Mouse (Mus musculus): ENCODE results near the gene 1700029I15Rik. TPM values are rescaled to one million over a fixed set of nuclear protein-coding genes. Genes with fewer than 3 reads are reported as not detected.

1700029I15Rik gene
- polyA plus RNA-seq, 1 experiment from 2014 or later: 7.6 TPM

DNA sequence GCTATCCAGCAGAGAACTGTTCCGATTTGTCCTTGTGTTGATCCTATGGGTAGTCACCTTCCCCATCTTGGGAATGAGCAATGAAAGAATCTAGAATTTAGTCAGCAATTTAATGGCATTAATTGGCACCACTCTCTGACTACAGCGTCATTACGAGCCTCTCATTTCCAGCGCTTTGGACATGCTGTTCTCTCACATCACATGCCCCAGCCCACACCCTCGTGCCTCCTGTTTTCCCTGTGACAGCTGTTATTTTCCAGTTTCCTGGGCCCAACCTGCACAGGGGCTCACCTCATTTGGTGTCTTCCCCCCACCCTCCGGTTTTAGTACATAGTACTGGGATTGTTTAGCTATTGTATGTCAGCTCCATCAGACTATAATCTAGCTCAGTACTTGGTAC lies 52.7 kb downstream of the 1700029I15Rik start:
- H3K4me3 ChIP-seq: no peak overlapping the region
- H3K9ac ChIP-seq: no peak overlapping the region
- WGBS: 61% methylated on average over 6 of the region's 6 CpGs
- ATAC-seq (ENCODE audit: low FRiP score): no peak
- H3K4me2 ChIP-seq (replicated peaks): 0 out of 2 replicates have a peak overlapping the region, but pooled peaks have one; percentile 89
- peaks cover 39% of the 10 kb centered on the region for H3K4me1 ChIP-seq
- no peaks in the 10 kb centered on the region for H3K36me3 ChIP-seq
- H3K27me3 ChIP-seq: peaks cover 8% of the 10 kb centered on the region; the same call in 1 of the 2 replicates
- H3K9me3 ChIP-seq (replicated peaks): no peaks in the 10 kb centered on the region
- no peak overlapping the region for H3K27ac ChIP-seq

Small RNA genes lying within 50 kb of the gene (microRNA-seq; reads per million reads assigned to microRNA genes)
- 0.81 reads per million for gene Mir7000

Other genes with a start within 250 kb of the 1700029I15Rik start
- gene Pex16, start 7.9 kb upstream of the 1700029I15Rik start, polyA plus RNA-seq (2016; fragmentation: Nextera tagmentation; extraction: Ambion mirVana): 23.1 and 25.0 TPM in 2 replicates
- 5.4 and 7.0 TPM in 2 replicates for gene Large2, start 7.7 kb upstream of the 1700029I15Rik start, polyA plus RNA-seq (2016; fragmentation: Nextera tagmentation; extraction: Ambion mirVana)
- 112 and 115 TPM in 2 replicates for gene Mapk8ip1, start 18.7 kb downstream of the 1700029I15Rik start, polyA plus RNA-seq (2016; fragmentation: Nextera tagmentation; extraction: Ambion mirVana)
- gene Cry2, start 51.5 kb downstream of the 1700029I15Rik start, polyA plus RNA-seq (2016; fragmentation: Nextera tagmentation; extraction: Ambion mirVana): 38.1 and 39.9 TPM in 2 replicates
- gene Slc35c1, start 78.0 kb downstream of the 1700029I15Rik start, polyA plus RNA-seq (2016; fragmentation: Nextera tagmentation; extraction: Ambion mirVana): 11.9 and 12.5 TPM in 2 replicates
- 11.1 and 12.2 TPM in 2 replicates for gene Chst1, start 217.2 kb downstream of the 1700029I15Rik start, polyA plus RNA-seq (2016; fragmentation: Nextera tagmentation; extraction: Ambion mirVana)